Mouse (Mus musculus) G1E (cell line): ENCODE results near the gene Usb1.

Experiments
- CTCF ChIP-seq: IDR thresholded peaks from 2 replicates; pipeline ENCODE4 v1.5.1; 2012; ENCODE audit warnings: low read depth, low read length, inconsistent platforms, mixed read lengths
- TAL1 ChIP-seq: conservative IDR thresholded peaks from 2 replicates; pipeline ENCODE4 v1.6.1; 2012; ENCODE audit warnings: low read depth, low read length, inconsistent platforms, mixed read lengths

- TF ChIP-seq CTCF: no peak
- TF ChIP-seq TAL1: no peak
Measured at GRCm38 (mm10) chr8:95351461-95351860, 19.4 kb downstream of the Usb1 start.
